Mouse (Mus musculus): ENCODE results near the gene Syne3.

DNA sequence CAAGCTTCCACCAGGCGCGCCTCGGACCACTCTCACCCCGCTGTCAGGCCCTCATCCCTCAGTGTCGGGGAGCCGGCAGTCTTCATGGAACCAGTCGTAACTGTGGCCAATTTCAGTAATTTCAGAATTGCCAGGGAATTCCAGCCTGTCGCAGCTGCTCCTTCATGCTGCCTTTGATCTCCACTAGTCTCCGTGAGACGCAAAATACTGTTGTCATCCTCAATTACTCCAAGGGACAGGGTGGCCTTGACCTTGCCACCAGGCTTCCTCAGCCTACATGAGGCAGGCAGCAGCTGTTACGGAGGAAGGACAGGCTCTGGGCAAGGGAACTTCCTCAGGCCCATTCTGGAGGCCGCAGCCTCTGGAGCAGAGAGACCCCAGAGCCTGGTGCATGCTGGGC lies 129.2 kb downstream of the Syne3 start:
- TF ChIP-seq EP300 (IDR thresholded peaks at IDR 0.05; ENCODE audit: low read depth) (no peak), CTCF (IDR thresholded peaks at IDR 0.05; ENCODE audit: low read depth) (no peak)

All from heart, postnatal 0 days (tissue).